Mouse (Mus musculus): Measurements from ENCODE around the gene Xbp1.
"Not testable (repeated sequence)": the region's sequence is repeated elsewhere in the genome, so short reads cannot be mapped to it uniquely, and the experiment has no call there.

Xbp1 gene

GRCm38 (mm10) chr11:5528841-5529240 is 8.4 kb downstream of the Xbp1 start:
- DNase-seq (ENCODE audit: low spot score in 2 of 2), result no peak

- no peak for DNase-seq (ENCODE audit: low spot score in 2 of 2)
Observed at GRCm38 (mm10) chr11:5530172-5530571, 9.7 kb downstream of the Xbp1 start.

GRCm38 (mm10) chr11:5530717-5531116 is 10.3 kb downstream of the Xbp1 start:
- no peak for DNase-seq (ENCODE audit: low spot score in 2 of 2)

GRCm38 (mm10) chr11:5533108-5533507 is 12.6 kb downstream of the Xbp1 start:
- no peak for DNase-seq (ENCODE audit: low spot score in 2 of 2)

- not testable (repeated sequence) for DNase-seq (ENCODE audit: low spot score in 2 of 2)
Observed at GRCm38 (mm10) chr11:5537454-5537853, 17.0 kb downstream of the Xbp1 start.

- DNase-seq (ENCODE audit: low spot score in 2 of 2), result no peak
Observed at GRCm38 (mm10) chr11:5540331-5540730, 19.9 kb downstream of the Xbp1 start.

GRCm38 (mm10) chr11:5541230-5541798 is 20.9 kb downstream of the Xbp1 start:
- DNase-seq (ENCODE audit: low spot score in 2 of 2), result no peak

- DNase-seq (ENCODE audit: low spot score in 2 of 2), result peak; percentile 67 to 80
Observed at GRCm38 (mm10) chr11:5541799-5542481, 21.5 kb downstream of the Xbp1 start, which contains the start of gene Ccdc117. Gene Ccdc117, minus strand, starts transcription at chr11:5542187.

- no peak for DNase-seq (ENCODE audit: low spot score in 2 of 2)
Observed at GRCm38 (mm10) chr11:5542482-5543185, 22.2 kb downstream of the Xbp1 start.

GRCm38 (mm10) chr11:5543281-5543680 is 22.8 kb downstream of the Xbp1 start:
- DNase-seq (ENCODE audit: low spot score in 2 of 2), result no peak

- not testable (repeated sequence) for DNase-seq (ENCODE audit: low spot score in 2 of 2)
Observed at GRCm38 (mm10) chr11:5544709-5545108, 24.2 kb downstream of the Xbp1 start.

- no peak for DNase-seq (ENCODE audit: low spot score in 2 of 2)
Observed at GRCm38 (mm10) chr11:5545457-5545856, 25.0 kb downstream of the Xbp1 start.

GRCm38 (mm10) chr11:5546693-5547092 is 26.2 kb downstream of the Xbp1 start:
- DNase-seq (ENCODE audit: low spot score in 2 of 2), result no peak

- no peak for DNase-seq (ENCODE audit: low spot score in 2 of 2)
Observed at GRCm38 (mm10) chr11:5551430-5551829, 31.0 kb downstream of the Xbp1 start.

- no peak for DNase-seq (ENCODE audit: low spot score in 2 of 2)
Observed at GRCm38 (mm10) chr11:5551931-5552330, 31.5 kb downstream of the Xbp1 start.

- DNase-seq (ENCODE audit: low spot score in 2 of 2), result no peak
Observed at GRCm38 (mm10) chr11:5560273-5560672, 39.8 kb downstream of the Xbp1 start.

GRCm38 (mm10) chr11:5562625-5563268 is 42.3 kb downstream of the Xbp1 start:
- no peak for DNase-seq (ENCODE audit: low spot score in 2 of 2)

GRCm38 (mm10) chr11:5563898-5564297 is 43.4 kb downstream of the Xbp1 start:
- no peak for DNase-seq (ENCODE audit: low spot score in 2 of 2)

GRCm38 (mm10) chr11:5565596-5565995 is 45.1 kb downstream of the Xbp1 start:
- no peak for DNase-seq (ENCODE audit: low spot score in 2 of 2)

GRCm38 (mm10) chr11:5566506-5566905 is 46.0 kb downstream of the Xbp1 start:
- no peak for DNase-seq (ENCODE audit: low spot score in 2 of 2)

- no peak for DNase-seq (ENCODE audit: low spot score in 2 of 2)
Observed at GRCm38 (mm10) chr11:5567654-5568053, 47.2 kb downstream of the Xbp1 start.

- DNase-seq (ENCODE audit: low spot score in 2 of 2), result no peak
Observed at GRCm38 (mm10) chr11:5568082-5568481, 47.6 kb downstream of the Xbp1 start.

All from frontal cortex, postnatal 14 days (tissue).